Mouse (Mus musculus) erythroblast, embryonic 14.5 days (primary cell): ENCODE measurements around the gene Unc93b1.

Experiments used
- GATA1 ChIP-seq: IDR thresholded peaks from 2 replicates; pipeline ENCODE4 v1.6.1; 2012; ENCODE audit warnings: low read length, inconsistent platforms, mixed read lengths
- TAL1 ChIP-seq: IDR thresholded peaks from 3 replicates; pipeline ENCODE4 v1.6.1; 2012; ENCODE audit warnings: low read length, inconsistent platforms, mixed read lengths

GRCm38 (mm10) chr19:3996106-3996505 is 61.1 kb downstream of the Unc93b1 start:
- TF ChIP-seq GATA1 (no peak), TAL1 (no peak)
